Mouse (Mus musculus) intestine, postnatal 0 days (tissue): ENCODE data around the gene Tcf15. TPM values are rescaled to one million over a fixed set of nuclear protein-coding genes. Genes with fewer than 3 reads are reported as not detected.

Experiments
- ATAC-seq: fragments of 200-750 bp; cut with Nextera tagmentation; 2 replicates; pipeline ENCODE4 v1.8.0; 2017; ENCODE audit warnings: mild to moderate bottlenecking, moderate TSS enrichment, moderate library complexity
- H3K27ac ChIP-seq: fragments of 300-500 bp; sonication (generic); 2 replicates; pipeline ENCODE4 v1.5.1; 2014; ENCODE audit warnings: mild to moderate bottlenecking, low read depth, low read length, moderate library complexity
- H3K27me3 ChIP-seq: fragments of 300-500 bp; sonication (generic); replicated peaks from 2 replicates; pipeline ENCODE4 v1.6.1; 2014; ENCODE audit warnings: low read length, mixed read lengths; ENCODE audit not compliant: control insufficient read depth, insufficient read depth
- H3K36me3 ChIP-seq: fragments of 300-500 bp; sonication (generic); 2 replicates; pipeline ENCODE4 v1.6.1; 2014; ENCODE audit warnings: mild to moderate bottlenecking, moderate library complexity; ENCODE audit not compliant: control insufficient read depth, insufficient read depth
- H3K4me1 ChIP-seq: fragments of 300-500 bp; sonication (generic); replicated peaks from 2 replicates; pipeline ENCODE4 v1.6.1; 2014; ENCODE audit warnings: antibody characterized with exemption, low read length, mixed read lengths; ENCODE audit not compliant: control insufficient read depth, insufficient read depth
- H3K4me2 ChIP-seq: fragments of 300-500 bp; sonication (generic); replicated peaks from 2 replicates; pipeline ENCODE4 v1.6.1; 2014; ENCODE audit warnings: low read depth, mild to moderate bottlenecking, moderate library complexity
- H3K4me3 ChIP-seq: fragments of 300-500 bp; sonication (generic); 2 replicates; pipeline ENCODE4 v1.5.1; 2014; ENCODE audit warnings: low read depth, low read length
- H3K9ac ChIP-seq: fragments of 300-500 bp; sonication (generic); 2 replicates; pipeline ENCODE4 v1.6.1; 2014; ENCODE audit warnings: mild to moderate bottlenecking, low read depth, low read length
- H3K9me3 ChIP-seq: fragments of 300-500 bp; sonication (generic); 2 replicates; pipeline ENCODE4 v1.6.1; 2016; ENCODE audit warnings: mixed run types; ENCODE audit not compliant: control insufficient read depth
- CTCF ChIP-seq: sonication (generic); IDR thresholded peaks from 2 replicates; pipeline ENCODE4 v1.5.1; 2016; ENCODE audit warnings: low read depth, mild to moderate bottlenecking, control low read depth, antibody characterized with exemption, moderate library complexity
- WGBS: fragments of 180-500 bp; shearing (Covaris S2); extraction: QIAGEN DNeasy Blood & Tissue Kit; methylation state at CpG from one replicate; pipeline ENCODE4 v1.1.7; 2014; 5-methylcytosine and 5-hydroxymethylcytosine counted together
- polyA plus RNA-seq: library from polyadenylated mRNA; unstranded; fragments of >200 nt; fragmentation: Nextera tagmentation; extraction: Ambion mirVana; gene quantifications from 2 replicates; pipeline ENCODE4 v1.2.1, GENCODE M21; 2015

The Tcf15 gene
- polyA plus RNA-seq, 1 experiment from 2014 or later = 3.2 TPM

DNA sequence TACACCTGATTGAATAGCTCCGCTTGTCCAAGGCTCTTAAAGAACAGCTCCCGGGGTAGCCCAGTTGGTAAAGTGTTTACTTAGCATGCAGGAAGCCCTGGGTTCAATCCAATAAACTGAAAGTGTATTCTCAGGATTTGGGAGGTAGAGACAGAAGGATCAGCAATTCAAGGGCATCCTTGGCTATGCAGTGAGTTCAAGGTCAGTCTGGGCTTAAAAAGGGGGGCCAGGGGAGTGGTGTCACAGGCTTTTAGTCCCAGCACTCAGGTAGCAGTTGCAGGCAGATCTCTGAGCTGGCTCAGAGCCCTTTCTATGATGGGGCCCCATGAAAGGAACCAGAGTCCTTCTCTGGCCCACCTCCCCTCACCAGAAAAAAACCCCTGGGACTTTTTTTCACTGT, 35.9 kb downstream of the Tcf15 start:
- TF ChIP-seq CTCF = no peak
- no peaks in the 10 kb centered on the region for H3K9me3 ChIP-seq
- 71% methylated on average over 2 of the region's 2 CpGs for WGBS
- H3K9ac ChIP-seq = no peak overlapping the region
- no peaks in the 10 kb centered on the region for H3K27me3 ChIP-seq
- H3K4me1 ChIP-seq = no peaks in the 10 kb centered on the region
- no peak overlapping the region for H3K4me3 ChIP-seq
- no peak for ATAC-seq
- no peak overlapping the region for H3K4me2 ChIP-seq
- no peak overlapping the region for H3K27ac ChIP-seq
- no peaks in the 10 kb centered on the region for H3K36me3 ChIP-seq

DNA sequence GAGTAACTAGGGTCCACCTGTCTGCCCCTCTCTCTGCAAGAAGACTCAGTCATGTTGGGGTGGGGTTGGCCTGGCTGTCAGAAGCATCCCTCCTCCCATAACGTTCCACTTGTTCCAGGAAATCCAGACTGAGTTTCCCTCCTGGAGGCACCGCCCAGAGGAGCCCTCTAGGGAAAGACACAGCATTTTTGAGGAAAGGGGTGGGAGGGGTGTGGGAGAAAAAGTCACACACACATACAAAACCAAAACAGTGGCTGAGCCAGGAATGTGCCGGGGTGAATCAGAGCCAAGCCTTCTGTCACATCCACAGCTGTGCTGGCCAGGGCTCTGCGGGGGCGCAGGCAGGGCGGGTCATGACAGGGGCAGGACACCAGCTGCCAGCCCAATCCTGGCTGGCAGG, 37.0 kb downstream of the Tcf15 start:
- 0 out of 2 replicates have a peak, but pooled peaks have one; percentile 10 for ATAC-seq
- WGBS = 62% methylated on average over 6 of the region's 6 CpGs
- Histone ChIP-seq H3K4me3 (no peak overlapping the region), H3K9me3 (no peaks in the 10 kb centered on the region), H3K9ac (no peak overlapping the region), H3K27ac (no peak overlapping the region), H3K4me2 (no peak overlapping the region), H3K36me3 (no peaks in the 10 kb centered on the region), H3K4me1 (no peaks in the 10 kb centered on the region), H3K27me3 (no peaks in the 10 kb centered on the region)
- TF ChIP-seq CTCF = no peak

DNA sequence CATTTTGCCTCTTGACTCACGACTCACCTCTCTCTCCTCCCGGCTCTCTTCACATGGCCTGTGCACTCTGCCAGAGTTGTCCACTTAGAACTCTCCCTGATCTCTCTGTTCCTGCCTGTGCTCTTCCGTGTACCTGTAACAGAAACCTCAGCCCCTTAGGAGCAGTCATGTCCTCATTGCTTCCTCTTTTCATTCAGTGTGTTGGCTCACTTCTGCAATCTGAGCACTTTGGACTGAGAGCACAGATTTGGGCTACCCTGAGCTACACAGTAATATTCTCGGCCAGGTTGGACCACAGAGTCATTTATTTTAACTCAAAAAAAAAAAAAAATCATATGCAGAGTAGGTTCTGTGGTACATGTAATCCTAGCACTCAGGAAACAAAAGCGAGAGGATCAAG, 43.8 kb downstream of the Tcf15 start:
- no peak for TF ChIP-seq CTCF
- H3K27me3 ChIP-seq = no peaks in the 10 kb centered on the region
- H3K9me3 ChIP-seq = no peaks in the 10 kb centered on the region
- no peaks in the 10 kb centered on the region for H3K36me3 ChIP-seq
- no peak for ATAC-seq
- no peaks in the 10 kb centered on the region for H3K4me1 ChIP-seq
- no peak overlapping the region for H3K4me3 ChIP-seq
- H3K9ac ChIP-seq = no peak overlapping the region
- H3K27ac ChIP-seq = no peak overlapping the region
- H3K4me2 ChIP-seq = no peak overlapping the region
- 83% methylated on average over 5 of the region's 5 CpGs for WGBS

DNA sequence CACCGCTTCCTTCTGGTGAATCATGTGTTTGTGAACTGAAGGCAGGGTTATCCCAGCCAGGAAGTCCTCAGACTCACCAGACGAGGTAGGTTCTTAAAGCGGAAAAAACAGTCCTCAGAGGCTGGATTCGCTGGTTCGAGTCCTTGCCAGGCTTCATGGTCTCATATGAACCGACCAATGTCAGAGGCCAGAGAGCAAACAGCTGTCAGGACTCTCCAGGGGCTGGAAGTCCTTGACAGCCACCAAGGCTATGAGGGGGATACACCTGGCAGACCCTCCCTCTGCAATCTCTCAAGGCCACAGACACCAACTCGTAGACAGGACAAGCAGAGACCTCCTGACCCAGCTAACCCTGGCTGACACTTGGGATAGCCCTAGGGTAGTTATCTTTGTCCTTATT, 45.9 kb downstream of the Tcf15 start:
- no peak for TF ChIP-seq CTCF
- Histone ChIP-seq H3K9me3 (no peaks in the 10 kb centered on the region), H3K27ac (no peak overlapping the region), H3K4me3 (no peak overlapping the region), H3K27me3 (no peaks in the 10 kb centered on the region), H3K36me3 (no peaks in the 10 kb centered on the region), H3K4me2 (no peak overlapping the region), H3K4me1 (no peaks in the 10 kb centered on the region), H3K9ac (no peak overlapping the region)
- no peak for ATAC-seq
- WGBS = 60% methylated on average over 7 of the region's 7 CpGs

DNA sequence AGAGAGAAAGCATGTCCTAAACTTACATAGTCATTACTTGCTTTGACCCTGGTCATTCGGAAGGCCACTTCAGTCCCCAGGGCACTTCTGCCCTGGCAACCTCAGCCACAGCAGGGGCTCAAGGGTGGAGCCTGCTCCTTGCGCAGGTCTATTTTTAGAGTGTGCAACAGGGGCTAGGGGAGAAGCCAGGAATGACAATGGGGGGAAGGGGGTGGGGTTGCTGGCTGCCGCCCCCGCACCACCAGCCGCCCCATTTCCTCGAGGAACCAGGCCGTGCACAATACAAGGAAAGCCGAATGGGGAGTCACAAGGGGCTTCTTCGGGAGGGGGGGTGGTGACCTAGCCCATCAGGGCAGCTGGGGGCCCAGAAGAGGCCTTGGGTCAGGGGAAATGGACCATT, 46.3 kb downstream of the Tcf15 start:
- no peaks in the 10 kb centered on the region for H3K27me3 ChIP-seq
- H3K4me2 ChIP-seq = no peak overlapping the region
- no peak for TF ChIP-seq CTCF
- no peak overlapping the region for H3K9ac ChIP-seq
- H3K4me1 ChIP-seq = no peaks in the 10 kb centered on the region
- no peaks in the 10 kb centered on the region for H3K9me3 ChIP-seq
- H3K4me3 ChIP-seq = no peak overlapping the region
- no peak for ATAC-seq
- no peak overlapping the region for H3K27ac ChIP-seq
- WGBS = 63% methylated on average over 9 of the region's 9 CpGs
- no peaks in the 10 kb centered on the region for H3K36me3 ChIP-seq

DNA sequence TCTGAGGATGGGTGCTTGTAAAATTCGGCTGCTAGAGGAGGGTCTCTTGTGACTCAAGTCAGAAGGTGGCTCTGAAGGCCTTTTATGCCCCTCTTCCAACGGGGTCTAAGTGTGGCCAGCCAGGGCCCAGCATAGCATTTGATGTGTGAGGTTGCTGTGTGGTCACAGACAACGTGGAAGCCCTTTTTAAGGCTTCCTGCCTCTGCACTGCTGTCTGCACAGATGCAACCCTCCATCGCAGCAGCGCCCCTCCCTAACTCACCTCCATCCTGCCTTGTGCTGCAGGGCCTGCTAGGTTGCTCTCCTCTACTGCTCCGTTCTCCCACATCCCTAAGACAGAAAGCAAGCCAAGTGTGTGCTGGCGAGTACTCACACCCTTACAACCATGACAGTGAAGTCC, 46.8 kb downstream of the Tcf15 start:
- H3K4me2 ChIP-seq = no peak overlapping the region
- no peaks in the 10 kb centered on the region for H3K36me3 ChIP-seq
- ATAC-seq = no peak
- H3K4me3 ChIP-seq = no peak overlapping the region
- H3K9me3 ChIP-seq = no peaks in the 10 kb centered on the region
- WGBS = 65% methylated on average over 7 of the region's 7 CpGs
- H3K9ac ChIP-seq = no peak overlapping the region
- no peak for TF ChIP-seq CTCF
- H3K27ac ChIP-seq = no peak overlapping the region
- no peaks in the 10 kb centered on the region for H3K27me3 ChIP-seq
- no peaks in the 10 kb centered on the region for H3K4me1 ChIP-seq
